Mouse (Mus musculus) induced T-regulatory cell, adult 2 months (primary cell): Measurements from ENCODE around the gene Cyp2u1.

Experiments used
- DNase-seq: peaks from one replicate; pipeline ENCODE4 v3.0.0-alpha.2; 2012; ENCODE audit warnings: low read depth

Gene Cyp2u1

GRCm38 (mm10) chr3:131255399-131255981, 47.5 kb downstream of the Cyp2u1 start:
- DNase-seq, result no peak

- no peak for DNase-seq
Observed at GRCm38 (mm10) chr3:131254991-131255390, 48.0 kb downstream of the Cyp2u1 start.

- no peak for DNase-seq
Observed at GRCm38 (mm10) chr3:131251601-131252000, 51.4 kb downstream of the Cyp2u1 start.

- no peak for DNase-seq
Observed at GRCm38 (mm10) chr3:131250978-131251377, 52.0 kb downstream of the Cyp2u1 start.

GRCm38 (mm10) chr3:131250283-131250682, 52.7 kb downstream of the Cyp2u1 start:
- DNase-seq, result peak; percentile 71

- no peak for DNase-seq
Observed at GRCm38 (mm10) chr3:131248444-131248843, 54.6 kb downstream of the Cyp2u1 start.

- DNase-seq, result no peak
Observed at GRCm38 (mm10) chr3:131247851-131248250, 55.2 kb downstream of the Cyp2u1 start.

GRCm38 (mm10) chr3:131247447-131247846, 55.6 kb downstream of the Cyp2u1 start:
- no peak for DNase-seq

GRCm38 (mm10) chr3:131246579-131247046, 56.4 kb downstream of the Cyp2u1 start:
- DNase-seq, result no peak

- DNase-seq, result peak; percentile 87
Observed at GRCm38 (mm10) chr3:131245766-131246578, 57.1 kb downstream of the Cyp2u1 start.
